Mouse (Mus musculus) effector memory CD4-positive, alpha-beta T cell, adult 5 months (primary cell): Measurements from ENCODE around the gene Gm10282. TPM values are rescaled to one million over a fixed set of nuclear protein-coding genes. Genes with fewer than 3 reads are reported as not detected.

Experiments
- polyA plus RNA-seq: library from polyadenylated mRNA; unstranded; fragments of 100-300 nt; shearing (Covaris generic); gene quantifications from one replicate; pipeline ENCODE4 v1.2.1, GENCODE M21; 2017

The Gm10282 gene
- polyA plus RNA-seq = 2.4 TPM

DNA sequence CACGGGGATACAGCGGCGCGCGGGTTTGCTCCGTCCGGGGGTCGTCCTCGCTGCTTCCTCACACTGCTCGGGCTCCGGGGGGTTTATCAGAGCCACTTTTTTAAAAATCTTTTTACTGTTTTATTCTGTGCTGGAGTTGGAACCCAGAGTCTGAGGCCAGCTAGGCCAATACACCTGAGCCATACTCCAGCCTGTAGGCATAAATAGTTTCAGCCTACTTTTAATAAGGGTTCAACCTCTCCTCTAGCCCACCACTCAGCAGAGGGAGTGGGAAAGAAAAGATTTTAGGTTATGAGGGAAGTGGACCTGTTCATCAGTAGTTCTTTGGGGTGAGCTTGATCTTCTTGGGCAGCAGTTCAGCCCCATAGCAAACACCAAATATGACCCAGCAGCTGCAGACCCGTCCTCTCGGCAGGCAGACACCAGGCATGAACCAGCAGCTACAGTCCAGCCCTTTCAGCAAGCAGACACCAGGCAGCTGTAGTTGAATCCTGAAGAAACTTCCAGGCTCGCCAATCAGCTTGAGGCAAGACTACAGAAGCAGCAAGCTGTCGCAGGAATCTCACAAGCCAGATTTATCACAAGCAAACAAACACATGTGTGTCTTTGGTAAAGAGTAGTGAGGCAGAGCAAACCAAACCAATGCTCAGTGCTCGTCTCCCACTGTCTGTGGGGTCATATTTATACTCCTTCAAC lies at the start of gene Gm10282:
Gm10282 (minus strand) TSS at position 51 of the 696 bp plus-strand sequence.

DNA sequence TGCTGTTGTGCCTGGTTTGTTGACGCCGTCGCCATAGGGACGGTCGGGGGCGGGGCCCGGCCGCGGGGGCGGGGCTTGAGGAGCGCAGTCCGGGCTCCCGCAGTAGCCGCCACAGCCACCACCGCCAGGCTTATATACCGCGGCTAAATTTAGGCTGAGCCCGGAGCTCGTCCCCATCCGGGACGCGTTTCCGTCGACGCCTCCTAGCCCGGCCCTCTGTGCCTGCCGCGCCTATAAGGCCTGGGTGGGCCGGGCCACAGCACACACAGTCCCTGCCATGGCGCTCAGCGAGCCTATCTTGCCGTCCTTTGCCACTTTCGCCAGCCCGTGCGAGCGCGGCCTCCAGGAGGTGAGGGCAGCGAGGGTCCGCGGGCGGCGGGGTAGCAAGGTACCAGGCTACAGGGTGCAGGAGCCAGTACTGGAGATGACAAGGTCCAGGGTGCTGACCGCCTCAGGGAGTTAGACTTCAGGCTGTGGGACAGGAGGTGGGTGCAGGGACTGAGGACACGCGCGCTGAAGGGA lies 13.8 kb upstream of the Gm10282 start, which contains the start of gene Klf2:
Klf2 (plus strand) TSS at position 233 of the 522 bp plus-strand sequence.

Other genes starting within 250 kb of the Gm10282 start
- 0.67 TPM for gene Olfr373, start 222.1 kb downstream of the Gm10282 start, polyA plus RNA-seq
- 0.05 TPM for gene Olfr374, start 198.2 kb downstream of the Gm10282 start, polyA plus RNA-seq
- 449 TPM for gene Tpm4, start 170.3 kb downstream of the Gm10282 start, polyA plus RNA-seq
- 196 TPM for gene Rab8a, start 144.1 kb downstream of the Gm10282 start, polyA plus RNA-seq
- gene Hsh2d, start 115.6 kb downstream of the Gm10282 start, polyA plus RNA-seq = 10.6 TPM
- 0.31 TPM for gene Cib3, start 92.4 kb downstream of the Gm10282 start, polyA plus RNA-seq
- not detected for gene Gm11034, start 91.6 kb downstream of the Gm10282 start, polyA plus RNA-seq
- 76.8 TPM for gene Fam32a, start 85.5 kb downstream of the Gm10282 start, polyA plus RNA-seq
- gene Ap1m1, start 65.2 kb downstream of the Gm10282 start, polyA plus RNA-seq = 131 TPM
- gene Klf2, start 13.8 kb upstream of the Gm10282 start, polyA plus RNA-seq = 1,004 TPM
- gene Eps15l1, start 116.2 kb upstream of the Gm10282 start, polyA plus RNA-seq = 40.9 TPM
- 0.97 TPM for gene Calr3, start 138.6 kb upstream of the Gm10282 start, polyA plus RNA-seq
- gene 1700030K09Rik, start 138.6 kb upstream of the Gm10282 start, polyA plus RNA-seq = 4.4 TPM
- gene Cherp, start 170.0 kb upstream of the Gm10282 start, polyA plus RNA-seq = 86.9 TPM
- 156 TPM for gene Slc35e1, start 187.4 kb upstream of the Gm10282 start, polyA plus RNA-seq
- gene Med26, start 243.0 kb upstream of the Gm10282 start, polyA plus RNA-seq = 21.1 TPM